Mouse (Mus musculus) right cerebral cortex, postnatal 4 days (tissue): ENCODE data around the gene Psg25.
"Not testable (repeated sequence)": the region's sequence is repeated elsewhere in the genome, so short reads cannot be mapped to it uniquely, and the experiment has no call there.

Experiments used
- DNase-seq: peaks from one replicate; pipeline ENCODE4 v3.0.0-alpha.2; 2022

Gene Psg25

DNA sequence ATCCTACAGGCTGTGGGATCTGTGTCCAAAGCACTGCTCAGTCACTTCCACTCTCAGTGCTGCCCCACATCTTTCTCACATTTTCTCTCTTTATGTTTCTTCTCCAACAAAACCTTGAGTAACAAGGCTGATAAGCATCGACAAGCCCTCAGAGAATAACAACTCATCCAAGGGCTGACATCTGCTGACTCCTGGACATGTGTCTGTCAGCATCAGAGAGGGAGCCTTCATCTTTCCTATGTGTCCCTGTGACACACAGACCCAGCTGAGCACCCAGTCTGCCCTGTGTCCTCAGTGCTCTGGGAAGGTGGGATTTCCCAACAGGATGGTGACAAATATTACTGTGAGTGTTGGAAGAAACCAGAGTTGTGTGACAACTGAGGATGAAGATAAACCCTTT, at the start of gene Psg25:
Gene Psg25 (minus strand): TSS at position 101 of the 400 bp plus-strand sequence.
- no peak for DNase-seq

- no peak for DNase-seq
Observed at GRCm38 (mm10) chr7:18567205-18567604, 35.1 kb upstream of the Psg25 start, which contains the start of gene Psg27. TSS of gene Psg27 (minus strand) at chr7:18567305.

GRCm38 (mm10) chr7:18559850-18560249, 27.8 kb upstream of the Psg25 start:
- no peak for DNase-seq

GRCm38 (mm10) chr7:18555751-18556150, 23.7 kb upstream of the Psg25 start:
- not testable (repeated sequence) for DNase-seq

GRCm38 (mm10) chr7:18533420-18533819, 1.4 kb upstream of the Psg25 start:
- DNase-seq, result no peak

GRCm38 (mm10) chr7:18524668-18525067, 7.4 kb downstream of the Psg25 start:
- DNase-seq, result no peak

DNA sequence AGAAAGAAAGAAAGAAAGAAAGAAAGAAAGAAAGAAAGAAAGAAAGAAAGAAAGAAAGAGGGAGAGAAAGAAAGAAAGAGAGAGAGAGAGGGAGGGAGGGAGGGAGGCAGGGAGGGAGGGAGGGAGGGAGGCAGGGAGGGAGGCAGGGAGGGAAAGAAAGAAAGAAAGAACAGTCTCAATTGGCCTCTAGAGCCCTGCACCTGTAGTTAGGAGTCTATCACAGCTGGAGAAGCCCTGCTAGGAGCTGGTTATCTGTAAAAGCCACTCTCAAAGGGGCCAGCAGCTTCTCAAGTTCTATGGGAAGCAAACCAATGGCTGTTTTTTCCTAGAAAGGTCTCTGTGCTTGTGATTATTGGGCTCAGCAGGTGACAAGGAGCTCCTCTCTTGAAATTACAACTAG, 19.2 kb downstream of the Psg25 start:
- DNase-seq, result not testable (repeated sequence)

GRCm38 (mm10) chr7:18512417-18512816, 19.7 kb downstream of the Psg25 start:
- DNase-seq, result not testable (repeated sequence)

GRCm38 (mm10) chr7:18511479-18511878, 20.6 kb downstream of the Psg25 start:
- DNase-seq, result peak; percentile 1

DNA sequence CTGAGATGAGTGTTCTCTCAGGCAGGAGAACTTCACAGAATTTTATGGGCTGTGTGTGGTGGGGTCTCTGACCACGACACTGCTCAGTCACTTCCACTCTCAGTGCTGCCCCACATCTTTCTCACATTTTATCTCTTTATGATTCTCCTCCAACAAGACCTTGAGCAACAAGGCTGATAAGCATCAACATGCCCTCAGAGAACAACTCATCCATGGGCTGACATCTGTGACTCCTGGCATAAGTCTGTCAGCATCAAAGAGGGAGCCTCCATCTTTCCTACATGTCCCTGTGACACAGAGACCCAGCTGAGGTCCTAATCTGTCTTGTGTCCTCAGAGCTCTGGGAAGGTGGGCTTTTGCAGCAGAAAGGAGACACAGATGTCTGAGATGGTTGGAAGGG, 48.0 kb downstream of the Psg25 start, which contains the start of gene Psg26:
Gene Psg26 (minus strand): TSS at position 101 of the 400 bp plus-strand sequence.
- DNase-seq, result no peak
